30 mouse cellular contexts compared by ENCODE assay signal in genomic region chr9:101507023-101507690, GRCm38 (mm10).
DNase-seq lines count a peak whose midpoint lies in the region; ATAC-seq and TF ChIP-seq lines count a peak whose summit lies in the region.
"Had no signal": no experiment of that assay in that cellular context is flagged by ENCODE, and none has a peak within 500 bp of the region (broad histone marks: within the 10 kb centered on the region; RNA-seq: fewer than 3 reads in every experiment).

No protein-coding gene starts in this region.

- H3K27ac ChIP-seq in kidney, postnatal 0 days, result no peak overlapping the region
- no peak overlapping the region for H3K27ac ChIP-seq in left cerebral cortex, adult 2 months
- no peak overlapping the region for H3K27ac ChIP-seq in midbrain, embryonic 13.5 days
- H3K27ac ChIP-seq: heart, embryonic 10.5 days; heart, embryonic 15.5 days; hindbrain, embryonic 13.5 days; layer of hippocampus, adult 2 months; limb, embryonic 15.5 days; midbrain, embryonic 15.5 days; neural tube, embryonic 15.5 days; stomach, embryonic 15.5 days had no signal

- intact Hi-C loops in left cerebral cortex, adult 2 months (cut with DNase I), result no loop called here

- H3K4me2 ChIP-seq in kidney, postnatal 0 days (ENCODE audit: low read length), result no peak overlapping the region
- no peak overlapping the region for H3K4me2 ChIP-seq in midbrain, embryonic 13.5 days (replicated peaks)
- H3K4me2 ChIP-seq: heart, embryonic 15.5 days; hindbrain, embryonic 13.5 days; limb, embryonic 15.5 days; midbrain, embryonic 15.5 days; neural tube, embryonic 15.5 days; stomach, embryonic 15.5 days had no signal

- DNase-seq in kidney, adult 11 months, result peak; percentile 54
- DNase-seq in kidney, adult 8-10 months, result peak; percentile 29 to 56
- peak; percentile 85 for DNase-seq in kidney, postnatal 0 days (ENCODE audit: low spot score)
- DNase-seq in kidney, postnatal 4 days, result peak; percentile 14 to 22
- no peak for DNase-seq in right cerebral cortex, adult 2 months (ENCODE audit: low spot score in 2 of 2)
- DNase-seq in left cerebral cortex, adult 2 months (ENCODE audit: extremely low spot score in 1 of 2, low spot score in 2 of 2), result no peak
- DNase-seq: adrenal gland, postnatal 36 days; cerebellum, adult 18-20 months; cerebellum, postnatal 10 days; forebrain, postnatal 0 days; gastrocnemius, postnatal 25 days; heart, postnatal 36 days; left cerebral cortex, postnatal 4 days; liver, postnatal 0 days; lung, postnatal 4 days; retina, postnatal 1 day; right cerebral cortex, postnatal 25 days had no signal

- TF ChIP-seq CTCF in kidney, postnatal 0 days (IDR thresholded peaks at IDR 0.05; ENCODE audit: low read depth), result no peak
- TF ChIP-seq CTCF in left cerebral cortex, adult 2 months (IDR thresholded peaks at IDR 0.05), result no peak

- no peaks in the 10 kb centered on the region for H3K9me3 ChIP-seq in kidney, postnatal 0 days (replicated peaks; ENCODE audit: low read length)
- H3K9me3 ChIP-seq in midbrain, embryonic 13.5 days, result no peaks in the 10 kb centered on the region
- H3K9me3 ChIP-seq: heart, embryonic 10.5 days; heart, embryonic 15.5 days; hindbrain, embryonic 13.5 days; limb, embryonic 15.5 days; midbrain, embryonic 15.5 days; neural tube, embryonic 15.5 days; stomach, embryonic 15.5 days had no signal

- 36% methylated on average over 6 of the region's 6 CpGs for WGBS in kidney, postnatal 0 days
- WGBS in midbrain, embryonic 13.5 days, result 81% methylated on average over 6 of the region's 6 CpGs

- ATAC-seq in kidney, postnatal 0 days (replicated peaks; ENCODE audit: low FRiP score, low read depth), result peak; percentile 80
- no peak for ATAC-seq in midbrain, embryonic 13.5 days
- ATAC-seq: CD4-positive, CD25-positive, alpha-beta regulatory T cell, adult 4 months; forebrain, postnatal 0 days; intestine, embryonic 16.5 days; liver, postnatal 0 days; midbrain, embryonic 15.5 days had no signal

- H3K36me3 ChIP-seq in kidney, postnatal 0 days (ENCODE audit: insufficient read depth, low read length), result no peaks in the 10 kb centered on the region
- no peaks in the 10 kb centered on the region for H3K36me3 ChIP-seq in midbrain, embryonic 13.5 days
- H3K36me3 ChIP-seq: heart, embryonic 10.5 days; heart, embryonic 15.5 days; hindbrain, embryonic 13.5 days; limb, embryonic 15.5 days; midbrain, embryonic 15.5 days; neural tube, embryonic 15.5 days; stomach, embryonic 15.5 days had no signal

- H3K4me1 ChIP-seq in kidney, postnatal 0 days (replicated peaks; ENCODE audit: insufficient read depth, low read length), result no peaks in the 10 kb centered on the region
- 0 out of 2 replicates have a peak, but pooled peaks cover 4% of the 10 kb centered on the region for H3K4me1 ChIP-seq in midbrain, embryonic 13.5 days (replicated peaks)
- H3K4me1 ChIP-seq: heart, embryonic 10.5 days; heart, embryonic 15.5 days; limb, embryonic 15.5 days; megakaryocyte, embryonic 14.5 days; stomach, embryonic 15.5 days had no signal

- no peak overlapping the region for H3K9ac ChIP-seq in kidney, postnatal 0 days (ENCODE audit: low read depth, low read length)
- no peak overlapping the region for H3K9ac ChIP-seq in midbrain, embryonic 13.5 days (replicated peaks)
- H3K9ac ChIP-seq: forebrain, postnatal 0 days; heart, embryonic 15.5 days; hindbrain, embryonic 13.5 days; limb, embryonic 15.5 days; liver, postnatal 0 days; midbrain, embryonic 15.5 days; neural tube, embryonic 15.5 days; stomach, embryonic 15.5 days had no signal

- H3K27me3 ChIP-seq in kidney, postnatal 0 days (ENCODE audit: insufficient read depth, low read length), result no peaks in the 10 kb centered on the region
- no peaks in the 10 kb centered on the region for H3K27me3 ChIP-seq in midbrain, embryonic 13.5 days
- H3K27me3 ChIP-seq: heart, embryonic 15.5 days; hindbrain, embryonic 13.5 days; limb, embryonic 15.5 days; megakaryocyte, embryonic 14.5 days; midbrain, embryonic 15.5 days; neural tube, embryonic 15.5 days; stomach, embryonic 15.5 days had no signal

- H3K4me3 ChIP-seq in kidney, postnatal 0 days (replicated peaks; ENCODE audit: low read depth, low read length), result no peak overlapping the region
- no peak overlapping the region for H3K4me3 ChIP-seq in left cerebral cortex, adult 2 months
- no peak overlapping the region for H3K4me3 ChIP-seq in midbrain, embryonic 13.5 days (replicated peaks)
- H3K4me3 ChIP-seq: erythroblast, embryonic 14.5 days; heart, embryonic 10.5 days; heart, embryonic 15.5 days; hindbrain, embryonic 13.5 days; layer of hippocampus, adult 2 months; limb, embryonic 15.5 days; megakaryocyte, embryonic 14.5 days; midbrain, embryonic 15.5 days; neural tube, embryonic 15.5 days; stomach, embryonic 15.5 days had no signal

Comparison
In these comparisons a context has a peak if more than half of its experiments do, and no peak if none do; other contexts are left out.
1. DNase-seq: peak in kidney, adult 11 months (single experiment), kidney, adult 8-10 months (2 of 2), kidney, postnatal 0 days (single experiment) and kidney, postnatal 4 days (2 of 2); none in right cerebral cortex, adult 2 months (0 of 2) and left cerebral cortex, adult 2 months (0 of 2).